Mouse (Mus musculus) cortical plate, adult 2 months (tissue): ENCODE measurements around the gene Matn1.

Experiments
- CTCF ChIP-seq: fragments of 200-500 bp; IDR thresholded peaks from 2 replicates; pipeline ENCODE4 v1.5.1; 2011; ENCODE audit warnings: mild to moderate bottlenecking, control low read depth, low read length; ENCODE audit not compliant: insufficient read depth; ENCODE audit errors: extremely low read depth
- POLR2A ChIP-seq: fragments of 200-500 bp; IDR thresholded peaks from 2 replicates; pipeline ENCODE4 v1.6.1; 2011; ENCODE audit warnings: mild to moderate bottlenecking, low read length, control low read depth; ENCODE audit not compliant: insufficient read depth; ENCODE audit errors: extremely low read depth

DNA sequence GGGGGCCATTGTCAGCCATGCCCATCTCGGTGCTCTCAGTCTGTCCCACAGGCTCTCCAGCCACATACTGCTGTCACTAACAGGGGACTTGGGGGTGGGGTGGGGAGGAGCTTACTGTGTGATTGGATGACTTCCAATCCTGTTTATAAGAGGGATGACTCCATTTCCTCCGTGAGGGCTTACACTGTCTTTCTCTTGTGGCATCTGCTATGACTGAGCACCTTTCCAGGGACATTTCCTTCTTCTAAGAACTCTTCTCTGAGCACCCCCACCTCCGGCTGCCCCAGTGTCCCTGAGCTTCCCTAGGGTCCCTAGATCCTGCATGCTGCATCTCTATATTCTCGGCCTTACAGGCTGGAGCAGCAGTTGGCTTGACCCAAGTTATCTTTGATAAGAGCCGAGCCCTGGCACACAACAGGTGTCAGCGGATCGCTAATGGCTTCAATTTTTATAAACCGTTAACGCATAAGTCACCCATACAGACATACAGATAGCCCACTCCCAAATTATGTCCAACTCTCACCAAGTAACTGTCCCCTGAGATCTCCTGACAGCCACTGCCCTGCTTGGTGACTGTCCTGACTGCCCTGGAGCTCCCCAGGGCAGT is 24.3 kb upstream of the Matn1 start:
- TF ChIP-seq CTCF (no peak), POLR2A (no peak)
